Comparison of ENCODE assay signal across 13 mouse cellular contexts in genomic region chr12:69473379-69474057, GRCm38 (mm10).
A peak's percentile ranks its signal among the peaks of the same experiment; 100 is the strongest.
DNase-seq lines count a peak whose midpoint lies in the region; ATAC-seq and TF ChIP-seq lines count a peak whose summit lies in the region.
"Had no signal": no experiment of that assay in that cellular context is flagged by ENCODE, and none has a peak within 500 bp of the region (broad histone marks: within the 10 kb centered on the region; RNA-seq: fewer than 3 reads in every experiment).

No protein-coding gene starts in this region.

- H3K9ac ChIP-seq in kidney, embryonic 14.5 days (ENCODE audit: low read depth, low read length) = no peak overlapping the region
- H3K9ac ChIP-seq in limb, embryonic 13.5 days = no peak overlapping the region
- H3K9ac ChIP-seq: hindbrain, embryonic 14.5 days; liver, postnatal 0 days had no signal

- 71% methylated on average over 13 of the region's 13 CpGs for WGBS in kidney, embryonic 14.5 days
- 86% methylated on average over 13 of the region's 13 CpGs for WGBS in kidney, adult 2 months
- 69% methylated on average over 13 of the region's 13 CpGs for WGBS in limb, embryonic 13.5 days

- H3K27me3 ChIP-seq in kidney, embryonic 14.5 days (ENCODE audit: control insufficient read depth, insufficient read depth, low read length) = no peaks in the 10 kb centered on the region
- no peaks in the 10 kb centered on the region for H3K27me3 ChIP-seq in kidney, adult 2 months (replicated peaks; ENCODE audit: control insufficient read depth, insufficient read depth, low read length)
- no peaks in the 10 kb centered on the region for H3K27me3 ChIP-seq in limb, embryonic 13.5 days

- peaks cover 19% of the 10 kb centered on the region for H3K4me1 ChIP-seq in kidney, embryonic 14.5 days (ENCODE audit: control insufficient read depth, insufficient read depth, low read length)
- peaks cover 2% of the 10 kb centered on the region; the same call in 1 of the 2 replicates for H3K4me1 ChIP-seq in kidney, adult 2 months (ENCODE audit: control insufficient read depth, insufficient read depth, low read length)
- H3K4me1 ChIP-seq in brown adipose tissue, adult 24 weeks (ENCODE audit: control insufficient read depth, insufficient read depth, insufficient read length, low read length) = peaks cover 11% of the 10 kb centered on the region
- peaks cover 51% of the 10 kb centered on the region for H3K4me1 ChIP-seq in limb, embryonic 13.5 days

- no peaks in the 10 kb centered on the region for H3K36me3 ChIP-seq in kidney, embryonic 14.5 days (ENCODE audit: control insufficient read depth, insufficient read depth, low read length)
- H3K36me3 ChIP-seq in kidney, adult 2 months (ENCODE audit: control insufficient read depth, insufficient read depth, low read length) = no peaks in the 10 kb centered on the region
- no peaks in the 10 kb centered on the region for H3K36me3 ChIP-seq in limb, embryonic 13.5 days
- H3K36me3 ChIP-seq: G1E had no signal

- DNase-seq in kidney, adult 2 months = no peak
- DNase-seq in CD4-positive helper T cell, adult 2 months (ENCODE audit: low read depth, low spot score) = peak; percentile 29
- no peak for DNase-seq in right cerebral cortex, postnatal 4 days
- no peak for DNase-seq in thymus, postnatal 10 days (ENCODE audit: low spot score in 2 of 2)
- no peak for DNase-seq in adrenal gland, adult 2 months
- DNase-seq: liver, postnatal 0 days had no signal

- no peak for TF ChIP-seq POLR2A in kidney, adult 2 months (IDR thresholded peaks at IDR 0.05; ENCODE audit: low read depth, low read length)

- H3K4me2 ChIP-seq in kidney, embryonic 14.5 days (replicated peaks; ENCODE audit: low read depth, low read length) = no peak overlapping the region
- H3K4me2 ChIP-seq in limb, embryonic 13.5 days (replicated peaks) = peak overlapping the region; percentile 49
- H3K4me2 ChIP-seq: hindbrain, embryonic 14.5 days had no signal

- H3K27ac ChIP-seq in kidney, embryonic 14.5 days (ENCODE audit: low read depth, low read length) = peak overlapping the region; percentile 48; the same call in 1 of the 2 replicates
- no peak overlapping the region for H3K27ac ChIP-seq in kidney, adult 2 months (ENCODE audit: insufficient read depth, low read depth, low read length)
- H3K27ac ChIP-seq in brown adipose tissue, adult 24 weeks (replicated peaks; ENCODE audit: low read depth, low read length) = peak overlapping the region; percentile 41
- peak overlapping the region; percentile 94 for H3K27ac ChIP-seq in limb, embryonic 13.5 days
- H3K27ac ChIP-seq: hindbrain, embryonic 14.5 days had no signal

- TF ChIP-seq CTCF in kidney, adult 2 months (conservative IDR thresholded peaks at IDR 0.05; ENCODE audit: insufficient read depth, insufficient read length, low read depth, low read length) = no peak

- H3K9me3 ChIP-seq in kidney, embryonic 14.5 days (ENCODE audit: control insufficient read depth, low read length) = no peaks in the 10 kb centered on the region
- no peaks in the 10 kb centered on the region for H3K9me3 ChIP-seq in limb, embryonic 13.5 days
- H3K9me3 ChIP-seq: G1E had no signal

- no peak overlapping the region for H3K4me3 ChIP-seq in kidney, embryonic 14.5 days (ENCODE audit: low read length)
- no peak overlapping the region for H3K4me3 ChIP-seq in kidney, adult 2 months (ENCODE audit: insufficient read depth, low read depth, low read length)
- no peak overlapping the region for H3K4me3 ChIP-seq in brown adipose tissue, adult 24 weeks (ENCODE audit: insufficient read depth, low read depth, low read length)
- no peak overlapping the region for H3K4me3 ChIP-seq in limb, embryonic 13.5 days

- ATAC-seq in kidney, embryonic 14.5 days (ENCODE audit: low FRiP score, low TSS enrichment) = no peak
- no peak for ATAC-seq in limb, embryonic 13.5 days (ENCODE audit: low FRiP score, low read depth)
- ATAC-seq: activated CD4-positive, CD25-positive, alpha-beta regulatory T cell, adult 4 months; forebrain, embryonic 14.5 days; liver, postnatal 0 days had no signal
